Mouse (Mus musculus) activated CD4-positive, CD25-positive, alpha-beta regulatory T cell, adult 9 weeks (primary cell): ENCODE data around the gene Calm1. TPM values are rescaled to one million over a fixed set of nuclear protein-coding genes. Genes with fewer than 3 reads are reported as not detected.

Source experiments
- polyA plus RNA-seq: library from polyadenylated mRNA; unstranded; fragments of 100-300 nt; shearing (Covaris generic); gene quantifications from one replicate; pipeline ENCODE4 v1.2.1, GENCODE M21; 2017

The Calm1 gene
- polyA plus RNA-seq = 1,651 TPM

GRCm38 (mm10) chr12:100198967-100199660, at the start of gene Calm1:
Gene Calm1, plus strand, starts transcription at chr12:100199435.

GRCm38 (mm10) chr12:100159261-100159975, 39.8 kb upstream of the Calm1 start, which contains the start of gene Nrde2:
Gene Nrde2, minus strand, starts transcription at chr12:100159653.

Other genes with a start within 250 kb of the Calm1 start
- gene Kcnk13, start 234.9 kb upstream of the Calm1 start, polyA plus RNA-seq = 0.09 TPM
- gene Psmc1, start 89.3 kb upstream of the Calm1 start, polyA plus RNA-seq = 179 TPM
- 28.2 TPM for gene Nrde2, start 39.8 kb upstream of the Calm1 start, polyA plus RNA-seq